Mouse (Mus musculus) kidney, postnatal 4 days (tissue): ENCODE data around the gene Unc93b1.
A peak's percentile ranks its signal among the peaks of the same experiment; 100 is the strongest.
"Not testable (repeated sequence)": the region's sequence is repeated elsewhere in the genome, so short reads cannot be mapped to it uniquely, and the experiment has no call there.

Experiments used
- DNase-seq, 2 experiments: peaks; one replicate each; pipeline ENCODE4 v3.0.0; 2021; ENCODE audit warnings: mixed read lengths in 2 of 2

Unc93b1 gene

DNA sequence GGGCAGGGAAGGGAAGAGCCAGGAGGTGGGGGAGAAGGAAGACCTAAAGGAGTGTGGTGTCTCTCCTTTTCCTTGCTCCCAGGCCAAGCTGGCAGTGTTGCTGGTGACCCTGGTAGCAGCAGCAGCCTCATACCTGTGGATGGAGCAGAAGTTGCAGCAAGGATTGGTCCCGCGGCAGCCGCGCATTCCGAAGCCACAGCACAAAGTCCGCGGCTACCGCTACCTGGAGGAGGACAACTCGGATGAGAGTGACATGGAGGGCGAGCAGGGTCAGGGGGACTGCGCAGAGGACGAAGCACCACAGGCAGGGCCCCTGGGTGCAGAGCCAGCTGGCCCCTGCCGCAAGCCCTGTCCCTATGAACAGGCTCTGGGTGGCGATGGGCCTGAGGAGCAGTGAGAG is 13.6 kb downstream of the Unc93b1 start:
- DNase-seq, result no peak

- DNase-seq, result no peak
Measured at GRCm38 (mm10) chr19:3950331-3950730, 15.3 kb downstream of the Unc93b1 start.

- DNase-seq, result no peak
Measured at GRCm38 (mm10) chr19:3951461-3951860, 16.5 kb downstream of the Unc93b1 start.

DNA sequence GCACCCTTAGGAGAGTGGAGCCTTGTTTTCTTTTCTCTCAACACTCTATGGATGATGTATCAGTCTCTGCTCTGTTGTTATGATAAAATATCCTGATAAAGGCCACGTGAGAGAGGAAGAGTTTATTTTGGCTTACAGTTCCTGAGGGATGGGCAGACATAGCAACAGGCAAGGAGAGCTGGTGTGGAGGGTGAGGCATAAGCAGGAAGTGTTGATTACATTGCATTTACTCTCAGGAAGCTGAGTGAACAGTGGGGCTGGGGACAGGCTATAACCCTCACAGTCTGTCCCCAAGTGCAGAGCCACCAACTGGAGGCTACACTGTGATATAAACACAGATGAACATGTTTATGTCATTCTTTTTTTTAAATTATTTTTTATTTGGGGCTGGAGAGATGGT is 17.1 kb downstream of the Unc93b1 start:
- no peak for DNase-seq

DNA sequence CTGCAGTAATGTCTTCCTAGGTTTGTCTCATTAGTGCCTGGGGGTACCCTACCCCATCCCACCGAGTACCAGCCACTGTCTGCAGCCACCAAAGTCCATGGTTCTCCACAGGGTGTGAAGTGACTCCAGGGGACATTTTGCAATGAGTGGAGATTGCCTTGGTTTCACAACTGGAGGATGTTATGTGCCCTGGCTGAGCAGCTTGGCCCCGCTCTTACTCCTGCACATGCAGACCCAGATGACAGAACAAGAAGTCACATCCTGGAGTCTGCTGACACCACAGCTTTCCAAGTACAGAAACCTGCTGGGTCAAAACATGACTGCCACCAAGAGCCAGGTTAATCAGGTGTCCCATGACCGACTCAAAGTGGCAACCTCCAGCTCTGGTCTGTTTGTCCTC is 20.0 kb downstream of the Unc93b1 start:
- no peak for DNase-seq

- DNase-seq, result no peak
Measured at GRCm38 (mm10) chr19:3955804-3956203, 20.8 kb downstream of the Unc93b1 start.

GRCm38 (mm10) chr19:3957296-3958036 is 22.5 kb downstream of the Unc93b1 start:
- not testable (repeated sequence) for DNase-seq

DNA sequence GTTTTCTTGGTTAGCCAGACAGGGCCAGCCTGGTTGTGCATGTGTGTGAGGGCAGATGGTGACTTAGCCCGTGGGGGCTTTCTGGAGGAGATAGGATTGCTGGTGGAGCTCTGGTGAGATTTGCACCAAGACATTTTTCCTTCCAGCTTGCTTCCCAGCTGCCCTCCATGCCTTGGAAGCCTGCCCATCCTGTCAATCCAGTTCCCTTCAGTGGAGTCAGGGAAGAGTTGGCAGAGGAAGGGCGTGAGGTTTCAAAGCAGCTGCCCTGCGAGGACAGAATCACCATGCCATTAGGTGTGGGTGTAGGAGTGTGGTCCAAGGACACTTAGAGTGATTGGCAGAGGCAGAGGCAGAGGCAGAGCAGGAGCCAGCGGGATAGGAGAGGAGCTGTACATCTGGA is 23.5 kb downstream of the Unc93b1 start, which contains the start of gene Aldh3b3:
TSS of gene Aldh3b3 (plus strand) at position 176 of the 400 bp plus-strand sequence.
- no peak for DNase-seq

DNA sequence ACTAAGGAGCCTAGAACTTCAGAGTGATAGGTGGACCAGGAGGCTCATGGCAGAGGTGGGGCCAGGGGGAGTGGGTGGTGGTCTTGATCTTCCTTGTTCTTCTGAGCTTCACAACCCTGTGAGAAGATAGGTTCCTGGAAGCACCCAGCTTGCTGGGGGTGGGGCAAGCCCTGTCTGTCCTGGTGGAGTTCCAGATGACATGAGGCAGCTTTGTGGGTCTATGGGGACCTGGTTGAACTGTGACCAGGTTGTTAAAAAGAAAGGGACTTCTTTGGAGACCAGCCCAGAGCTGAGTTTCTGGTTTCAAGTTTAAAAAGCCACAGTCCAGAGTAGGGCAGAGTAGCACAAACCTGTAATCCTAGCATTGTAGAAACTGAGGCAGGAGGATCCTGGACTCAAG is 24.0 kb downstream of the Unc93b1 start:
- no peak for DNase-seq

DNA sequence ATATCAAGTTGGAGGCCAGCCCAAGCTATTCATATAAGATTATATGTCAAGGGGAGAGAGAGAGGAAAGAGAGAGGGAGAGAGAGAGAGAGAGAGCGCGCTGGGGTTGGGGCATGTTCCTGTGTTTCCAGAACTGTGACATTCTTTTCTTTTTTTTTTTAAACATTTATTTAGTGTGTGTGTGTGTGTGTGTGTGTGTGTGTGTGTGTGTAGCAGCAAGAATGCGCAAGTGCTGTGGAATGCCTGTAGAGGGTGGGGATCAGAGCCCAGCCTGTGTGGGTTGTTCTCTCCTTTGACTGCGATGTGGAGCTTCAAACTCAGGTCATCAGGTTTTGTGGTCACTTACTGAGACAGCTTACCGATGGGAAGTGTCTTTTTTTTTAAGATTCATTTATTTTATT is 25.2 kb downstream of the Unc93b1 start:
- no peak for DNase-seq

DNA sequence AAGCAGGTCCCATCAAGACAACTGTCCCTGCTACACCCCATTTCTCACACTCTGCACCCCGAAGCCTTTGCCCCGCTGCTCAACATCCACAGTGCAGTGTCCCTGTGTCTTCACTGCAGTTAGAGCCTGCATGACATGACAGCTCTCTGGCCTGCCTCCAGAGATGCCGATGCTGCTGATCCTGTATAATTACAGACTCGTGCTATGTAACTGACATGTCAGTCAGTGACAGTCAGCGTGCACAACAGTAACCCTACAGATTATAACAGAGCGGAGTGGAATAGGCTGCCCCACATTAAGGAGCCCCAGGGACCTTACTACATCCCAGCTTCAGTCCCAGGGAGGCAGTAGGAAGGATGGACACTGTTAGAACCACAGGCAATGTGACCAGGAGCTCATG is 26.8 kb downstream of the Unc93b1 start:
- not testable (repeated sequence) for DNase-seq

GRCm38 (mm10) chr19:3962469-3962868 is 27.5 kb downstream of the Unc93b1 start:
- DNase-seq, result peak; percentile 70 to 78

DNA sequence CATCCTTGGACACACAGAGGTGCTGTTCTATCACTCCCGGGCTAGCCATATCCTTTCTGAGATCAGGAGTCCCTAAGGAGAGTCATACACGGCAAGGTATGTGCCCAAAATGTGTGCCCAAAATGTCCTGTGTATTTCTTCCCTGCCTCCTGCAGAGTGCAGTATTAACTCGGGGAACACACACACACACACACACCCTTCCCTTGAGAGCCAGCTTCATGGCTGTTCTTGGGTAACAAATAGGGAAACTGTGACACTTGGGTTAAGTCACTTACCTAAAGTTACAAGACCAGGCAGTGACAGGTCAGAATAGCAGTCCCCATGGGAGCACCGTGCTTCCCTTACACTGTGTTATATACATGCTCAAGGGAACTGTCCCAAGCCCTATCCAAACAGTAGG is 29.0 kb downstream of the Unc93b1 start:
- no peak for DNase-seq

DNA sequence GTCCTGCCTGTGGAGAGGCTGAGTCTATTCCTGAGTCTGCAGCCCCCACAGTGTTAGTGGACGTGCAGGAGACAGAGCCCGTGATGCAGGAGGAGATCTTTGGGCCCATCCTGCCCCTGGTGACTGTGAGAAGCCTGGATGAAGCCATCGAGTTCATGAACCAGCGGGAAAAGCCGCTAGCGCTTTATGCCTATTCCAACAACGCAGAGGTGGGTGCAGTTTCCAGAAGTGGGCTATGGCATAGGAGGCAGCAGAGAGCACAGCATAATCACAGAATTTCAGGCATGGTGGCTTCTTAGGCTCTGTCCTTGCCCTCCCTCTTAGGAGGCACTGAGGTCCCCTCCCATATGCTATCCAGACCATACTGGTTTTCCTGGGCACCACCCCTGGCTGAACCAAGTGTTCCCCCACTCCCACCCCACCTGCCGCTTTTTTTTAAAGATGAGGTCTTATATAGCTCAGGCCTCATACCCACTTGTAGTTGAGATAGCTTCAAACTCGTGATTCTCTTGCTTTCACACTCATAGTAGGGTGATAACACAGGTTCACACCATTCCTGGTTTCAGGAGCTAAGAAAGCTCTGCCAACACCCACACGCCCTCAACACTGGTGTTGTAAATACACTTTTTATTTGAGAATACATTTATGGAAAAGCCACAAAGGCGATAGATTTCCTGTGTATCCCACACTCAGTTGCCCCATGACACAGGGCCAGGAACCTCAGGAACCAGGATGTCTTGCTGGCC is 31.5 kb downstream of the Unc93b1 start:
- DNase-seq, result no peak

- DNase-seq, result no peak
Measured at GRCm38 (mm10) chr19:3967258-3967657, 32.3 kb downstream of the Unc93b1 start.

DNA sequence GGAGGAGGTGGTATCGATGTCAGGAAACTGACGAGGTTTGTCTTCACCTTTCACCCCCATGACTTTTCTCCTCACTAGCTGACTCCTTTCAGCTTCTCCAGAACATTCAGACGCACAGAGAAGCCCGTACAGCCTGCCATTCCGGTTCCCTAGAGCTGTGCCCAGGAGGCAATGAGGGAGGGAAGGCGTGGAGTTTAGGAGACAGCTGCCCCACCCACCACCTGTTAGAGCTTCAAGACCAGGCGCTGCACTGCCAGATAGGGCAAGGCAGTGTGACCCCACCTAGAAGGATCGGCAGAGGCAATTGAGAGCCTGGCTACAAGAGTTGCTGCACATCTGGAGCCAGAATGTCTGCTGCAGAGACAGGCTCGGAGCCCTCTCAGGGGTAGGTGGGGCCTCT is 37.2 kb downstream of the Unc93b1 start, which contains the start of gene Aldh3b2:
TSS of gene Aldh3b2 (plus strand) at position 100 of the 400 bp plus-strand sequence.
- DNase-seq, result no peak

- not testable (repeated sequence) for DNase-seq
Measured at GRCm38 (mm10) chr19:3974608-3975007, 39.6 kb downstream of the Unc93b1 start.

DNA sequence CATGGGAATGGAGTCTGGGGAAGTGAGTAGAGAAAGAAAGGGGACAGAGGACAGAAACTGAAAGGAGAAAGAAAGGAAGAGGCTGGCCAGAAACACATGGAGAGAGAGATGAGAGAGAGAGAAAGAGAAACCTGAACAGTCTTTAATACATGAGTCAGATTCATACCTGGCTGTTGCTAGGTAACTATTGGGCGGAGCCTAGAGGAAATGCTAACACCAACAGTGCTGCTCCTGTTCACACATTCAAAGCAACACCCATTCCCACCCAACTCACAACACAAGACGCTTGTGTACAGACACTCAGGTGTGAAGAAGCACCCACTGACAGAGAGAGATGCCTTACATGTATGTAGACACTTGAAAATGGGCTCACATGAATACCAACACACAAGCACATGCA is 40.9 kb downstream of the Unc93b1 start:
- DNase-seq, result no peak

DNA sequence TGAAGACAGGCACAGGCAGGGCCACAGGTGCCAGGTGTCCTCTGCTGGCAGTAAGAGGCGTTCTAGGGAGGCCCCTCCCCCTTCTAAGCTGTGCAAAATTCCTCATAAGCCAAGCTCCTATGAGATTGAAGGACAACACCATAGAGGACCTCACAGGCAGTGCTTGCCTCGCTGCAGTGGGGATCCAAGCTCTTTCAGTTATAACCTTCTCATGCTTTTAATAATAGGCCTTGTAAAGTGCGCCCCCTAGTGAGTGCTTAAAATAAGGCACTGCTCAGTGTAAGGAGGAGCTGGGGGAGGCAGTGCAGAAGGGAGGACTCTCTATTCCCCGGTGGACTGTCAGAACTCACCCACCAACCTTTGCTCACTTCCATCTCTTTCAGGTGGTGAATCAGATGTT is 45.3 kb downstream of the Unc93b1 start:
- DNase-seq, result peak; percentile 83 to 89

DNA sequence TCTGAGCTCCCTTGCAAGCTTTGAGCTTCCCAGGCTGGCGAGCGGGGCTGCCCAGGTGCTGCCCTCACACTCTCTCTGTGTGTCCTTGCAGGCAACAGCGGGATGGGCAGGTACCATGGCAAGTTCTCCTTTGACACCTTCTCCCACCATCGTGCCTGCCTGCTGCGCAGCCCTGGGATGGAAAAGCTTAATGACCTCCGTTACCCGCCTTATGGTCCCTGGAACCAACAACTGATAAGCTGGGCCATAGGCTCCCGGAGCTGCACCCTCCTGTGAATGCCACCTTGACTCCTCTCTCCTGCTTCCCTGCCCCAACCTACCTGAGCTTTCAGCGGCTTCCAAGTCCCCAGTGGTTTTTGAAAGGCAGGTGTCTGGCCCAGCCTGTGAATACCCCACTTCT is 45.9 kb downstream of the Unc93b1 start:
- no peak for DNase-seq

- DNase-seq, result no peak
Measured at GRCm38 (mm10) chr19:3983527-3984200, 48.7 kb downstream of the Unc93b1 start.

DNA sequence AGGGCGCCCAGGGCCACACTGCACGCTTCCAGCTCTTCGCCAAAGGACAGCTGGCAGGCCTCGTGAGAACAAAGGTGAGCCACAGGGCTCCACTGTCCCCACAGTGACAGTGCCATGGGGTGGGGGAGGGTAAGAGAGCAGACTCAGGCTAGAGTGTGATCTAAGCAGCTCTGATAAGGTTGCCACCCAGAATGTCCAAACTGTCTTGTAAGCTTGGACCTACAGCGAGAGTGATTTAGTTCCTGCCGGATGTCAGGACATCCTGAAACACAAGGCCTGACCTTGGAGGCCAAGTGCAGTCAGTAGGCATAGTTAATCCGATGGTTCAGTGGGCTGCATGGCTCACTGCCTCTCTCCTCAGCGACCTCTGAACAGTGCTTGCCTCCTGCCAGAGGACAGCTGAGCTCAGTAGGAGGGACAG is 50.3 kb downstream of the Unc93b1 start:
- peak; percentile 60 to 76 for DNase-seq

DNA sequence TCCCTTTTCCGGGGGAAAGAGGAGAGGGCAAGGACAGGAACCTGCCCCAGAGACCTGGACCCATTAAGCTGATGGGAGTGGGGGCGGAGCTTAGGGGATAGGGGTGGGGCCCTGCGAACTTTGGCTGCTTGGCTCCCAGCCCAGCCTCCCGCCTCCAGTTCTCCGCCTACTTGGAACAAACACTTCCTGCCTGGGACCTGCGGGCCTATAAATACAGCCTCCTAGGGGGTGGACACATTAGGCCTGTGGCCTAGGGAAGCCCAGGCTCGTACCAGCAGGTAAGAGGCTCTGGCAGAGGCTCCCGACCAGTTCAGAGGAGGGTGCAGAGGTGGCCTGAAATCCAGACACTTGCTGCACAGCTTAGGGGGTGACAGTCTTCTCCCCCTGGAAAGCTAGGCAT is 51.3 kb downstream of the Unc93b1 start, which contains the start of gene Acy3:
TSS of gene Acy3 (plus strand) at position 237 of the 400 bp plus-strand sequence.
- peak; percentile 93 to 96 for DNase-seq
